Mouse (Mus musculus) CD8-positive naive resting alpha-beta T cell, adult 57 days (primary cell): Measurements from ENCODE around the gene Pkn2. TPM values are rescaled to one million over a fixed set of nuclear protein-coding genes. Genes with fewer than 3 reads are reported as not detected.

Source experiments
- total RNA-seq: library from RNA; stranded (reverse); gene quantifications from one replicate; pipeline ENCODE4 v1.2.4, GENCODE M21; 2023

Gene Pkn2
- 77.2 TPM for total RNA-seq

GRCm38 (mm10) chr3:142881872-142882623 lies at the start of gene Pkn2:
Pkn2 (minus strand) TSS chr3:142882004.

GRCm38 (mm10) chr3:142764995-142765777 lies 116.6 kb downstream of the Pkn2 start, which contains the start of gene Gtf2b:
Gtf2b (plus strand) TSS chr3:142765045.

Other genes starting within 250 kb of the Pkn2 start
- 2.4 TPM for gene Kyat3, start 181.0 kb downstream of the Pkn2 start, total RNA-seq
- 66.0 TPM for gene Gtf2b, start 117.0 kb downstream of the Pkn2 start, total RNA-seq